Mouse (Mus musculus): ENCODE data around the gene Trip10. TPM values are rescaled to one million over a fixed set of nuclear protein-coding genes. Genes with fewer than 3 reads are reported as not detected.

Trip10 gene
- polyA plus RNA-seq (2012; rRNA removed) = 30.4 and 35.6 TPM in 2 replicates

GRCm38 (mm10) chr17:57249186-57250181 is at the start of gene Trip10:
TSS of gene Trip10 (plus strand) at chr17:57249455.
- TF ChIP-seq POLR2A (IDR thresholded peaks at IDR 0.05; ENCODE audit: low read depth, low read length) (peak; percentile 65), CTCF (conservative IDR thresholded peaks at IDR 0.05; ENCODE audit: insufficient read depth, insufficient read length, low read depth, low read length) (0 out of 2 replicates have a peak, but pooled peaks have one; percentile 16)
- Histone ChIP-seq H3K27ac (ENCODE audit: insufficient read depth, low read depth, low read length) (peak within 1 kb of the TSS; percentile 89), H3K27me3 (replicated peaks; ENCODE audit: control insufficient read depth, insufficient read depth, low read length) (no peaks in the 10 kb centered on the region), H3K4me3 (ENCODE audit: insufficient read depth, low read depth, low read length) (peak within 1 kb of the TSS; percentile 84), H3K4me1 (ENCODE audit: control insufficient read depth, insufficient read depth, low read length) (peaks cover 10% of the 10 kb centered on the region; the same call in 1 of the 2 replicates), H3K36me3 (ENCODE audit: control insufficient read depth, insufficient read depth, low read length) (no peaks in the 10 kb centered on the region)
- WGBS = under 1% methylated on average over 52 of the region's 52 CpGs
- peak; percentile 98 for DNase-seq

DNA sequence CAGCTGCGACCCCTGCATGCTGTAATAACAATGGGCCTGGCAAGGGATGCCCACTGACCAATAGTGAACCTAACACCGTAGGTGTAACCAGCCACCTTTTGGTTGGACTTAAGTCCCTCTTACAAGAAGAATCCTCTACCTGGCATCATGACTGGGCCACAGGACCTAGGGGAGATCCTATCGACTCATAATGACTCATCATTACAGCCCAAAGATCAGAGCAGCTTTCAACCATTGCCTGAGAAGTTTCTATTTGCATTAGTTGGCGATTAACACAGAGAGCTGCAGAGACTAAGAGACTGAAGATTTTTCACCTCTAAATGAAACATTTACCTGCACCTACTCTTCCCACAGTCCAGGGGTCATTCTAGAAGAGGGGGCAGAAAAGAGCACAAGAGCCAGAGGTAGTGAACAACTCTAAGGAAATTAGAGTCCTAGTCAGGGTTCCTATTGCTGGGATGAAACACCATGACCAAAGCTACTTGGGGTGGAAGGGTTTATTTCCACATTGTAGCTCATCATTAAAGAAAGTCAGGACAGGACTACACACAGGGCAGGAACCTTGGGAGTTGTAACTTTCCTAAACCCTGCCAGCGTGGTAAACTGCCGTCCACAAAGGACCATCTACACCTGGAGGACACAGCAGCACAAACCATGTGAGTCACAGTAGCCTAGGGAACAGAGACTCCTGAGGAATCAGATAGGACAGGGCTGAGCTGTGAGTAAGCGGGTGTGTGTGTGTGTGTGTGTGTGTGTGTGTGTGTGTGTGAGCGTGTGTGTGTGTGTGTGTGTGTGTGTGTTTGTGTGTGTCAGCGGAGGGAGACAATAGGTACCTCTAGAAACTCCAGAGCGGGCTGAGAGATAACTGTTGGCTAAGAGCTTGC is 47.2 kb upstream of the Trip10 start:
- TF ChIP-seq POLR2A (IDR thresholded peaks at IDR 0.05; ENCODE audit: low read depth, low read length) = no peak
- TF ChIP-seq CTCF (conservative IDR thresholded peaks at IDR 0.05; ENCODE audit: insufficient read depth, insufficient read length, low read depth, low read length) = no peak
- Histone ChIP-seq H3K27me3 (replicated peaks; ENCODE audit: control insufficient read depth, insufficient read depth, low read length) (no peaks in the 10 kb centered on the region), H3K4me1 (ENCODE audit: control insufficient read depth, insufficient read depth, low read length) (peaks cover 3% of the 10 kb centered on the region; the same call in 1 of the 2 replicates), H3K4me3 (ENCODE audit: insufficient read depth, low read depth, low read length) (no peak overlapping the region), H3K36me3 (ENCODE audit: control insufficient read depth, insufficient read depth, low read length) (no peaks in the 10 kb centered on the region), H3K27ac (ENCODE audit: insufficient read depth, low read depth, low read length) (peak overlapping the region; percentile 42)
- 61% methylated on average over 10 of the region's 10 CpGs for WGBS
- peak; percentile 52 for DNase-seq

GRCm38 (mm10) chr17:57207938-57208337 is 41.3 kb upstream of the Trip10 start:
- TF ChIP-seq POLR2A (IDR thresholded peaks at IDR 0.05; ENCODE audit: low read depth, low read length) (no peak), CTCF (conservative IDR thresholded peaks at IDR 0.05; ENCODE audit: insufficient read depth, insufficient read length, low read depth, low read length) (no peak)
- Histone ChIP-seq H3K4me1 (ENCODE audit: control insufficient read depth, insufficient read depth, low read length) (peaks cover 4% of the 10 kb centered on the region; the same call in 1 of the 2 replicates), H3K27ac (ENCODE audit: insufficient read depth, low read depth, low read length) (no peak overlapping the region), H3K36me3 (ENCODE audit: control insufficient read depth, insufficient read depth, low read length) (no peaks in the 10 kb centered on the region), H3K4me3 (ENCODE audit: insufficient read depth, low read depth, low read length) (no peak overlapping the region), H3K27me3 (replicated peaks; ENCODE audit: control insufficient read depth, insufficient read depth, low read length) (no peaks in the 10 kb centered on the region)
- WGBS = 43% methylated on average over 3 of the region's 3 CpGs
- peak; percentile 84 for DNase-seq

- Histone ChIP-seq H3K4me1 (ENCODE audit: control insufficient read depth, insufficient read depth, low read length) (peaks cover 4% of the 10 kb centered on the region; the same call in 1 of the 2 replicates), H3K27ac (ENCODE audit: insufficient read depth, low read depth, low read length) (no peak overlapping the region), H3K27me3 (replicated peaks; ENCODE audit: control insufficient read depth, insufficient read depth, low read length) (no peaks in the 10 kb centered on the region), H3K36me3 (ENCODE audit: control insufficient read depth, insufficient read depth, low read length) (no peaks in the 10 kb centered on the region), H3K4me3 (ENCODE audit: insufficient read depth, low read depth, low read length) (no peak overlapping the region)
- 58% methylated on average over 4 of the region's 4 CpGs for WGBS
- DNase-seq = peak; percentile 36
- TF ChIP-seq CTCF (conservative IDR thresholded peaks at IDR 0.05; ENCODE audit: insufficient read depth, insufficient read length, low read depth, low read length) (peak; percentile 53), POLR2A (IDR thresholded peaks at IDR 0.05; ENCODE audit: low read depth, low read length) (no peak)
Measured at GRCm38 (mm10) chr17:57209330-57209729, 39.9 kb upstream of the Trip10 start.

DNA sequence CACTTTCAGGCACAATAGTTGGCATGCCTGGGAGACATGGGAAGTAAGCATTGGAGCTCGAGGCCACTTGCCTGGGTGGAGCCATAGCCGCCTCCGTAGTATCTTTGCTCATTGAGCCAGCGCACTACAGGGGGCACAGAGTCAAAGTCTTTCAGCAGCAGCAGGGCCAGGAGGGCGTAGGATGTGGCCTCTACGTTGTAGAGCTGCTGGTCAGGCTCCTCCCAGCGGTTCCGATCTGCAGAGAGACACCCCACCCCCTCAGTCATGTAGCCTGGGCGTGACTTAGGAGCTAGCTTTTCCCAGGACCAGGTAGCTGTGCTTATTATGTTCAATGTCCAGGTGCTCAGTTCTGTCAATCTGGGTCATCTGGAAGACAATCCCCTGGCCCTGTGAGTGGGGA is 37.8 kb upstream of the Trip10 start:
- TF ChIP-seq POLR2A (IDR thresholded peaks at IDR 0.05; ENCODE audit: low read depth, low read length) (no peak), CTCF (conservative IDR thresholded peaks at IDR 0.05; ENCODE audit: insufficient read depth, insufficient read length, low read depth, low read length) (no peak)
- H3K4me3 ChIP-seq (ENCODE audit: insufficient read depth, low read depth, low read length) = no peak overlapping the region
- no peaks in the 10 kb centered on the region for H3K27me3 ChIP-seq (replicated peaks; ENCODE audit: control insufficient read depth, insufficient read depth, low read length)
- DNase-seq = no peak
- 61% methylated on average over 9 of the region's 9 CpGs for WGBS
- H3K36me3 ChIP-seq (ENCODE audit: control insufficient read depth, insufficient read depth, low read length) = no peaks in the 10 kb centered on the region
- H3K27ac ChIP-seq (ENCODE audit: insufficient read depth, low read depth, low read length) = no peak overlapping the region
- H3K4me1 ChIP-seq (ENCODE audit: control insufficient read depth, insufficient read depth, low read length) = peaks cover 4% of the 10 kb centered on the region; the same call in 1 of the 2 replicates

DNA sequence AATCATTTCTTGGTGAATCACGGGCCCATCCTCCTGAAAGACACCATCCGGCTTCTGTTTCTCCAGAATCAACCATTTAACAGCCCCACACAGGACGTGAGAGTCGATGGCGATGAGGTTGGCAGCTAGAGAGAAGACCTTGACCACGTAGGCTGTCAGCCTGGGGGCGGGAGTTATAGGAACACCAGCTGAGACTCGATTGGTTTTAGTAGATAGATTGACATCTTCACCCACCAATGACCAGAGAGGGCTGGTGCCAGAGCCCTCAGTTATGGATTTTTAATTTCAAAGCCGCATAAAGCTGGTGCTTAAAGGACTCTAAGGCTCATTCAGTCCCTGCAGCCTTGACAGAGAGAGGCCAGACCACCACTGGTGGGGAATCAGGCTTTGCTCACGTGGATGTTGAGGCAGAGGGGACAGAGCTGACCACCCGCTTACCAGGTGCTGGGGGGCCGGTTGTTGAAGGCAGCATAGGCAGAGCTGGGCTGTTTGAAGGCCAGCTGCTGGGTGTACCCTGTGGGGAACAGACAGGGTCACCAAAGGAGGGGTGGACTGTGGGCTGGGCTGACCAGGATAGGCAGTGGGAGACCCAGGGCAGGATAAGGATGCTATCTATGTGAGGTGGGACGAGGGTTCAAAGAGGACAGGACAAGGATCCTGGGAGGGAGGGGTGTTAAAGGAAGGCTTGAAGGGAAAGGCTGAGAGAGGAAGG is 34.4 kb upstream of the Trip10 start:
- H3K4me1 ChIP-seq (ENCODE audit: control insufficient read depth, insufficient read depth, low read length) = no peaks in the 10 kb centered on the region
- H3K4me3 ChIP-seq (ENCODE audit: insufficient read depth, low read depth, low read length) = no peak overlapping the region
- H3K36me3 ChIP-seq (ENCODE audit: control insufficient read depth, insufficient read depth, low read length) = no peaks in the 10 kb centered on the region
- DNase-seq = no peak
- 39% methylated on average over 13 of the region's 13 CpGs for WGBS
- no peaks in the 10 kb centered on the region for H3K27me3 ChIP-seq (replicated peaks; ENCODE audit: control insufficient read depth, insufficient read depth, low read length)
- no peak overlapping the region for H3K27ac ChIP-seq (ENCODE audit: insufficient read depth, low read depth, low read length)
- no peak for TF ChIP-seq POLR2A (IDR thresholded peaks at IDR 0.05; ENCODE audit: low read depth, low read length)
- TF ChIP-seq CTCF (conservative IDR thresholded peaks at IDR 0.05; ENCODE audit: insufficient read depth, insufficient read length, low read depth, low read length) = no peak

Data from kidney, adult 2 months (tissue).